Mouse (Mus musculus) erythroblast, embryonic 14.5 days (primary cell): ENCODE data around the gene Hs3st6. TPM values are rescaled to one million over a fixed set of nuclear protein-coding genes. Genes with fewer than 3 reads are reported as not detected.

Source experiments
- H3K27me3 ChIP-seq: 2 replicates; pipeline ENCODE4 v1.6.1; 2012; ENCODE audit warnings: inconsistent platforms; ENCODE audit not compliant: control insufficient read depth
- H3K36me3 ChIP-seq: 2 replicates; pipeline ENCODE4 v1.6.1; 2012; ENCODE audit warnings: mild to moderate bottlenecking, inconsistent platforms; ENCODE audit not compliant: control insufficient read depth
- H3K4me1 ChIP-seq: 2 replicates; pipeline ENCODE4 v1.6.1; 2012; ENCODE audit warnings: inconsistent platforms; ENCODE audit not compliant: control insufficient read depth
- H3K4me3 ChIP-seq: replicated peaks from 2 replicates; pipeline ENCODE3; 2012; ENCODE audit warnings: moderate library complexity, mild to moderate bottlenecking, inconsistent platforms
- H3K9me3 ChIP-seq: 2 replicates; pipeline ENCODE4 v1.6.1; 2012; ENCODE audit warnings: low read length, inconsistent platforms, mixed read lengths; ENCODE audit not compliant: control insufficient read depth
- GATA1 ChIP-seq: IDR thresholded peaks from 2 replicates; pipeline ENCODE4 v1.6.1; 2012; ENCODE audit warnings: low read length, inconsistent platforms, mixed read lengths
- TAL1 ChIP-seq: IDR thresholded peaks from 3 replicates; pipeline ENCODE4 v1.6.1; 2012; ENCODE audit warnings: low read length, inconsistent platforms, mixed read lengths
- polyA plus RNA-seq: library from polyadenylated mRNA; stranded (reverse); fragments of >175 nt; gene quantifications from 2 replicates; pipeline ENCODE4 v1.2.3, GENCODE M21; 2012

The Hs3st6 gene
- polyA plus RNA-seq, 1 experiment: not detected

- H3K27me3 ChIP-seq: peaks cover 28% of the 10 kb centered on the region
- H3K9me3 ChIP-seq: no peaks in the 10 kb centered on the region
- no peak for TF ChIP-seq GATA1
- TF ChIP-seq TAL1: no peak
- no peak overlapping the region for H3K4me3 ChIP-seq
- no peaks in the 10 kb centered on the region; the same call in 1 of the 2 replicates for H3K4me1 ChIP-seq
- H3K36me3 ChIP-seq: no peaks in the 10 kb centered on the region
Observed at GRCm38 (mm10) chr17:24761121-24761520, 8.3 kb downstream of the Hs3st6 start.

DNA sequence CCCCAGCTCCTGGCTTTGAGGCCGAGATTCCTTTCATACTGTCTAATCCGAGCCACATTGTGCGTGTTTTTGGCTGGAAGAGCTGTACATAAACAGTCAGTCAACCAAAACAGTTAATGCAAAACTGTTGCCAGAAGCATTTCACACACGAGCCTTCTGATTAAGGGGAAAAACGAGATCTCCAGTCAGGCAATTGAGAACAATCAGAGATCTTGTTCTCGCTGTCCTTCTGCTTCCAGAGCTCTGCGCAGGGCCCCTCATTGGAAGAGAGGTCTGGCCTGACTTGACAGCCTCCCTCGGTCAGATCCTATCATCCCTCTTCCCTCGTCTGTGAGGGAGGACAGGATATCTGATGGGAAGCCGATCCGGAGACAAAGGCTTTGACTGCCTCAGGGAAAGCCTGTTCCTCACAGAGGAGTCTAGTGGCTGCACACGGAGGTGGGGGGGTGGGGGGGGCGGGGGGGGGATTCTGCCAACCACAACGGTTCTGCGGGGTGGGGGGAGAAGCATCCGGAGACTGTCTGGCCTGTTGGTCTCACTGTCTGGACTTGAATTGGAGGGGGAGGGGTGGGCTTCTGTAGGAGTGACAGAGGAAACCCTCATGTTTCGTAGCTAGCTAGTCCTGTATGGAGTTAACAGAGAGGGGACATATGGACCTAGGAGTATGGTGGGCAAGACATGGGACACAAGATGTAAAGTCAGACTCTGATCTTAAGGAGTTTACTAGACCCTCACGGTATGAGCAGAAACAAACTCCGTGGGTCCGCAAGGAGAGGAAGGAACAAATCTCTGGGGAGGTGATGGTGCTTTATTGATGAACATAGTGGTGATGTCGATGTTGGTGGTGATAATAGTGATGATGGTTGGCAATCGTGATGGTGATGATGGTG, 12.5 kb downstream of the Hs3st6 start:
- no peaks in the 10 kb centered on the region; the same call in 1 of the 2 replicates for H3K4me1 ChIP-seq
- H3K36me3 ChIP-seq: no peaks in the 10 kb centered on the region
- H3K9me3 ChIP-seq: no peaks in the 10 kb centered on the region
- peaks cover 35% of the 10 kb centered on the region for H3K27me3 ChIP-seq
- TF ChIP-seq GATA1: no peak
- TF ChIP-seq TAL1: no peak
- H3K4me3 ChIP-seq: no peak overlapping the region

- no peaks in the 10 kb centered on the region; the same call in 1 of the 2 replicates for H3K4me1 ChIP-seq
- peaks cover 35% of the 10 kb centered on the region for H3K27me3 ChIP-seq
Observed at GRCm38 (mm10) chr17:24766266-24766875, 13.6 kb downstream of the Hs3st6 start.

GRCm38 (mm10) chr17:24769146-24769545, 16.4 kb downstream of the Hs3st6 start:
- H3K36me3 ChIP-seq: no peaks in the 10 kb centered on the region
- H3K9me3 ChIP-seq: no peaks in the 10 kb centered on the region
- TF ChIP-seq TAL1: no peak
- no peak for TF ChIP-seq GATA1
- no peak overlapping the region for H3K4me3 ChIP-seq
- H3K27me3 ChIP-seq: peaks cover 30% of the 10 kb centered on the region
- H3K4me1 ChIP-seq: no peaks in the 10 kb centered on the region; the same call in 1 of the 2 replicates

More at GRCm38 (mm10) chr17:24766266-24766875, 13.6 kb downstream of the Hs3st6 start:
- Histone ChIP-seq H3K36me3 (no peaks in the 10 kb centered on the region), H3K4me3 (no peak overlapping the region), H3K9me3 (no peaks in the 10 kb centered on the region)
- TF ChIP-seq GATA1 (no peak), TAL1 (no peak)

DNA sequence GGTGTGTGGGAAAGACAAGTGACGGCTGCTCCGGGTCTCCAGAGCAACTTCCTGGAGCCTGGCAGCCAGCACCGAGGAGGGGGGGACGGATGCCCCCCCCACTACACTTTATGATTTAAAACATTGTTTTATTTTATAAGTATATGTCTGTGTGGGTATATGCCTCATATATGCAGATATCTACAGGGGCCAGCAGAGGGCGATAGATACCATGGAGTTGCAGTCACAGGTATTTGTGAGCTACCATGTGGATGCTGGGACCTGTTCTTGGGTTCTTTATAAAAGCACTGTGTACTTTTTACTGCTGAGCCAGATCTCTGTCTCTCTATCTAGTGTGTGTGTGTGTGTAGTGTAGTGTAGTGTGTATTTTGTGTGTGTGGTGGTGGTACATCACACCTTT, 20.5 kb downstream of the Hs3st6 start:
- H3K4me1 ChIP-seq: no peaks in the 10 kb centered on the region
- H3K9me3 ChIP-seq: no peaks in the 10 kb centered on the region
- TF ChIP-seq GATA1: no peak
- no peak for TF ChIP-seq TAL1
- peaks cover 13% of the 10 kb centered on the region for H3K27me3 ChIP-seq
- no peaks in the 10 kb centered on the region for H3K36me3 ChIP-seq
- H3K4me3 ChIP-seq: no peak overlapping the region

DNA sequence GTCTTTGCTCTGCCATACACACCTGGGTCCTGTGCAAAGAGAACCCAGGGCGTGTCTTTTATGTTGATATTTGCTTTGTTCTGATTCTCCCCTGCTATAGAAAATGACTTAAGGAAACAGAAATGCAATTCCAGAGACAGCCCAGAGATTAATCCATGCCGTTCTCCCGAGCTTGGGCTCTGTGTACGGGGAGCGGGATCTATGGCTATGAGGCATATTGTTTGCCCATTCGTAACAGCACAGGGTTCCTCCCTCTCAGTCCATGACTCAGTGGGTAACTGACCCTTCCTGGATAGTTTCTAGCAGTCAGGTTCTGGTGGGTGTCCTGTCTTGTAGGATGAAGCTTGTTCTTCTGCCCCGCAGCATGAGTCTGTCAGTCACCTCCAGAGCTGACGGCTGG, 22.4 kb downstream of the Hs3st6 start:
- no peak overlapping the region for H3K4me3 ChIP-seq
- H3K27me3 ChIP-seq: 0 out of 2 replicates have a peak, but pooled peaks cover 3% of the 10 kb centered on the region
- H3K9me3 ChIP-seq: no peaks in the 10 kb centered on the region
- H3K36me3 ChIP-seq: no peaks in the 10 kb centered on the region
- no peaks in the 10 kb centered on the region for H3K4me1 ChIP-seq
- TF ChIP-seq GATA1 (no peak), TAL1 (no peak)

GRCm38 (mm10) chr17:24777073-24777472, 24.3 kb downstream of the Hs3st6 start:
- H3K4me1 ChIP-seq: no peaks in the 10 kb centered on the region
- TF ChIP-seq GATA1: no peak
- TF ChIP-seq TAL1: no peak
- H3K4me3 ChIP-seq: no peak overlapping the region
- no peaks in the 10 kb centered on the region for H3K36me3 ChIP-seq
- H3K9me3 ChIP-seq: no peaks in the 10 kb centered on the region
- 0 out of 2 replicates have a peak, but pooled peaks cover 3% of the 10 kb centered on the region for H3K27me3 ChIP-seq

GRCm38 (mm10) chr17:24780821-24781220, 28.0 kb downstream of the Hs3st6 start:
- Histone ChIP-seq H3K9me3 (no peaks in the 10 kb centered on the region), H3K4me1 (no peaks in the 10 kb centered on the region), H3K36me3 (no peaks in the 10 kb centered on the region), H3K27me3 (no peaks in the 10 kb centered on the region), H3K4me3 (no peak overlapping the region)
- TF ChIP-seq TAL1 (no peak), GATA1 (no peak)

- Histone ChIP-seq H3K9me3 (no peaks in the 10 kb centered on the region), H3K27me3 (peaks cover 3% of the 10 kb centered on the region), H3K4me1 (peaks cover under 1% of the 10 kb centered on the region), H3K4me3 (no peak overlapping the region), H3K36me3 (no peaks in the 10 kb centered on the region)
- TF ChIP-seq TAL1 (no peak), GATA1 (no peak)
Observed at GRCm38 (mm10) chr17:24792190-24792589, 39.4 kb downstream of the Hs3st6 start.
